Mouse (Mus musculus) cerebellum, adult 2 months (tissue): ENCODE results near the gene Ovch2. TPM values are rescaled to one million over a fixed set of nuclear protein-coding genes. Genes with fewer than 3 reads are reported as not detected.

Source experiments
- DNase-seq, 2 experiments: peaks; one replicate each; pipeline ENCODE4 v3.0.0; 2021
- H3K27ac ChIP-seq: fragments of 200-500 bp; 2 replicates; pipeline ENCODE4 v1.5.1; 2012; ENCODE audit warnings: low read length, control low read depth, inconsistent platforms; ENCODE audit not compliant: insufficient read depth
- H3K27me3 ChIP-seq: fragments of 200-500 bp; 2 replicates; pipeline ENCODE4 v1.6.1; 2012; ENCODE audit warnings: inconsistent platforms, mild to moderate bottlenecking, low read length, moderate library complexity; ENCODE audit not compliant: control insufficient read depth, insufficient read depth
- H3K4me1 ChIP-seq: fragments of 200-500 bp; 2 replicates; pipeline ENCODE4 v1.6.1; 2011; ENCODE audit warnings: low read length; ENCODE audit not compliant: control insufficient read depth, insufficient read depth
- H3K4me3 ChIP-seq: fragments of 200-500 bp; replicated peaks from 2 replicates; pipeline ENCODE3; 2011; ENCODE audit warnings: mild to moderate bottlenecking, low read depth, low read length, control low read depth; ENCODE audit not compliant: insufficient read depth
- CTCF ChIP-seq: fragments of 200-500 bp; IDR thresholded peaks from 2 replicates; pipeline ENCODE4 v1.5.1; 2011; ENCODE audit warnings: low read depth, mild to moderate bottlenecking, control low read depth, low read length, moderate library complexity, borderline replicate concordance; ENCODE audit not compliant: insufficient read depth
- POLR2A ChIP-seq: fragments of 200-500 bp; IDR thresholded peaks from 2 replicates; pipeline ENCODE4 v1.6.1; 2011; ENCODE audit warnings: low read length, control low read depth, borderline replicate concordance; ENCODE audit not compliant: insufficient read depth
- WGBS: fragments of 180-500 bp; shearing (Covaris S2); methylation state at CpG from one replicate; pipeline ENCODE4 v1.1.7; 2018; 5-methylcytosine and 5-hydroxymethylcytosine counted together
- polyA plus RNA-seq: library from polyadenylated mRNA; depleted of rRNA; stranded (reverse); fragments of >200 nt; gene quantifications from 2 replicates; pipeline ENCODE4 v1.2.3, GENCODE M21; 2012; rRNA removed

Ovch2 gene
- polyA plus RNA-seq, 1 experiment = not detected

DNA sequence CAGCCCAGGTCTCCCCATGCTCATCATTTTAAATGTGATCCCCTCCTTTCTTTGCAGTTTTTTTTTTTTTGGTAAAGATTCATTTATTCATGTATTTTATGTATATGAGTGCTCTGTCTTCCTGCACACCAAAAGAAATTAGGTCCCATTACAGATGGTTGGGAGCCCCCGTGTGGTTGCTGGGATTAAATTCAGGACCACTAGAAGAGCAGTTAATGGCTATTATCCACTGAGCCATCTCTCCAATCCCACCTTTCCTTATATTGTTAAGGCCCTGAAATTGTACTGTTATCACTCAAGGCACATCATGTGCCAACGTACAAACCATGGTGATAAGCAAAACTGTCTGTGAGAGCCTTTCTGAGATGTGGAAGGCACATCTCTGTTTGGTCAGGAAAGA lies 62.3 kb downstream of the Ovch2 start:
- TF ChIP-seq POLR2A (no peak), CTCF (no peak)
- WGBS = 28% methylated on average over 2 of the region's 2 CpGs

GRCm38 (mm10) chr7:107733162-107733561 lies 67.8 kb downstream of the Ovch2 start:
- TF ChIP-seq CTCF = no peak
- no peak for TF ChIP-seq POLR2A
- H3K4me3 ChIP-seq = no peak overlapping the region
- H3K27ac ChIP-seq = no peak overlapping the region
- H3K27me3 ChIP-seq = no peaks in the 10 kb centered on the region
- H3K4me1 ChIP-seq = no peaks in the 10 kb centered on the region
- 65% methylated on average over 2 of the region's 2 CpGs for WGBS
- no peak for DNase-seq

More for the DNA sequence above, 62.3 kb downstream of the Ovch2 start:
- H3K27me3 ChIP-seq = no peaks in the 10 kb centered on the region
- no peak overlapping the region for H3K27ac ChIP-seq
- H3K4me3 ChIP-seq = no peak overlapping the region
- no peaks in the 10 kb centered on the region for H3K4me1 ChIP-seq
- DNase-seq = no peak

Other genes with a start within 250 kb of the Ovch2 start
- gene Olfml1, start 233.8 kb downstream of the Ovch2 start, polyA plus RNA-seq = 11.4 and 13.4 TPM in 2 replicates
- 10.0 and 12.5 TPM in 2 replicates for gene Ppfibp2, start 206.0 kb downstream of the Ovch2 start, polyA plus RNA-seq
- not detected in 2 replicates for gene 5330417H12Rik, start 176.0 kb downstream of the Ovch2 start, polyA plus RNA-seq
- 0.47 and 0.51 TPM in 2 replicates for gene Cyb5r2, start 43.2 kb downstream of the Ovch2 start, polyA plus RNA-seq
- gene Olfr467, start 11.1 kb upstream of the Ovch2 start, polyA plus RNA-seq = not detected in 2 replicates
- gene Olfr469, start 24.3 kb upstream of the Ovch2 start, polyA plus RNA-seq = not detected in 2 replicates
- not detected in 2 replicates for gene Olfr470, start 46.3 kb upstream of the Ovch2 start, polyA plus RNA-seq
- not detected in 2 replicates for gene Olfr472, start 96.7 kb upstream of the Ovch2 start, polyA plus RNA-seq
- gene Olfr473, start 129.2 kb upstream of the Ovch2 start, polyA plus RNA-seq = not detected in 2 replicates
- not detected in 2 replicates for gene Olfr474, start 153.4 kb upstream of the Ovch2 start, polyA plus RNA-seq
- gene Olfr476, start 163.6 kb upstream of the Ovch2 start, polyA plus RNA-seq = not detected in 2 replicates
- not detected in 2 replicates for gene Olfr477, start 185.5 kb upstream of the Ovch2 start, polyA plus RNA-seq
- not detected in 2 replicates for gene Olfr478, start 232.8 kb upstream of the Ovch2 start, polyA plus RNA-seq
- not detected in 2 replicates for gene Olfr479, start 249.5 kb upstream of the Ovch2 start, polyA plus RNA-seq